In genomic region chr5:21186821-21187220, GRCm38 (mm10) we compare ENCODE assay signal across 7 mouse cellular contexts. TPM values are rescaled to one million over a fixed set of nuclear protein-coding genes. Genes with fewer than 3 reads are reported as not detected.
DNase-seq lines count a peak whose midpoint lies in the region; ATAC-seq lines count a peak whose summit lies in the region.

No protein-coding gene starts in this region.

- DNase-seq in thymus, postnatal 0 days (ENCODE audit: low spot score), result peak; percentile 11
- no peak for DNase-seq in thymus, adult 18-20 months
- DNase-seq in embryonic facial prominence, embryonic 14.5 days (ENCODE audit: low spot score), result no peak
- no peak for DNase-seq in liver, embryonic 11.5 days (ENCODE audit: low spot score)
- no peak for DNase-seq in Muller cell, postnatal 12 days (ENCODE audit: inconsistent ontology term)
- no peak for DNase-seq in spleen, postnatal 4 days (ENCODE audit: low spot score in 2 of 2)
- DNase-seq in right cerebral cortex, adult 18-20 months, result no peak

- no peaks in the 10 kb centered on the region for H3K9me3 ChIP-seq in embryonic facial prominence, embryonic 14.5 days (ENCODE audit: control insufficient read depth, low read length)
- no peaks in the 10 kb centered on the region for H3K9me3 ChIP-seq in liver, embryonic 11.5 days (ENCODE audit: control insufficient read depth, low read length)

- peak overlapping the region; percentile 85 for H3K4me2 ChIP-seq in embryonic facial prominence, embryonic 14.5 days (ENCODE audit: low read depth, low read length)
- peak overlapping the region; percentile 92 for H3K4me2 ChIP-seq in liver, embryonic 11.5 days

- H3K9ac ChIP-seq in embryonic facial prominence, embryonic 14.5 days (ENCODE audit: low read depth, low read length), result peak overlapping the region; percentile 67; the same call in 1 of the 2 replicates
- no peak overlapping the region for H3K9ac ChIP-seq in liver, embryonic 11.5 days (ENCODE audit: low read depth, low read length)

- WGBS in embryonic facial prominence, embryonic 14.5 days, result 9% methylated on average over 4 of the region's 4 CpGs
- 17% methylated on average over 4 of the region's 4 CpGs for WGBS in liver, embryonic 11.5 days

- no peak for ATAC-seq in embryonic facial prominence, embryonic 14.5 days (ENCODE audit: low read depth)
- ATAC-seq in liver, embryonic 11.5 days (replicated peaks; ENCODE audit: low FRiP score), result no peak

- no peaks in the 10 kb centered on the region for H3K36me3 ChIP-seq in embryonic facial prominence, embryonic 14.5 days (ENCODE audit: control insufficient read depth, insufficient read depth, low read length)
- no peaks in the 10 kb centered on the region for H3K36me3 ChIP-seq in liver, embryonic 11.5 days (ENCODE audit: control insufficient read depth, insufficient read depth, low read length)

- H3K27ac ChIP-seq in embryonic facial prominence, embryonic 14.5 days (replicated peaks; ENCODE audit: low read depth, low read length), result no peak overlapping the region
- H3K27ac ChIP-seq in liver, embryonic 11.5 days (ENCODE audit: low read depth, low read length), result no peak overlapping the region

- H3K4me1 ChIP-seq in embryonic facial prominence, embryonic 14.5 days (ENCODE audit: control insufficient read depth, insufficient read depth, low read length), result no peaks in the 10 kb centered on the region
- no peaks in the 10 kb centered on the region; the same call in 1 of the 2 replicates for H3K4me1 ChIP-seq in liver, embryonic 11.5 days (replicated peaks; ENCODE audit: control insufficient read depth, insufficient read depth, low read length)

- peak overlapping the region; percentile 59 for H3K4me3 ChIP-seq in embryonic facial prominence, embryonic 14.5 days (ENCODE audit: low read depth, low read length)
- peak overlapping the region; percentile 55 for H3K4me3 ChIP-seq in liver, embryonic 11.5 days (ENCODE audit: low read depth, low read length)

- no peaks in the 10 kb centered on the region; the same call in 1 of the 2 replicates for H3K27me3 ChIP-seq in embryonic facial prominence, embryonic 14.5 days (replicated peaks; ENCODE audit: control insufficient read depth, insufficient read depth, low read length)
- no peaks in the 10 kb centered on the region for H3K27me3 ChIP-seq in liver, embryonic 11.5 days (replicated peaks; ENCODE audit: control insufficient read depth, insufficient read depth, low read length)

RNA-seq across cellular contexts. Expression of gene Gsap, which starts 0.8 kb away (rescaled TPM):
- 1.9 and 2.2 TPM in 2 replicates for polyA plus RNA-seq in thymus, postnatal 0 days (2015; fragmentation: Nextera tagmentation; extraction: Ambion mirVana)
- polyA plus RNA-seq in embryonic facial prominence, embryonic 14.5 days (2014; fragmentation: Nextera tagmentation; extraction: Ambion mirVana), result 3.6 and 4.2 TPM in 2 replicates
- polyA plus RNA-seq in liver, embryonic 11.5 days (2014; fragmentation: Nextera tagmentation; extraction: Ambion mirVana), result 3.9 and 4.1 TPM in 2 replicates
